Mouse (Mus musculus) thymus, postnatal 14 days (tissue): ENCODE measurements around the gene Ube2b.

Source experiments
- DNase-seq: peaks from one replicate; pipeline ENCODE4 v3.0.0; 2021

Gene Ube2b

DNA sequence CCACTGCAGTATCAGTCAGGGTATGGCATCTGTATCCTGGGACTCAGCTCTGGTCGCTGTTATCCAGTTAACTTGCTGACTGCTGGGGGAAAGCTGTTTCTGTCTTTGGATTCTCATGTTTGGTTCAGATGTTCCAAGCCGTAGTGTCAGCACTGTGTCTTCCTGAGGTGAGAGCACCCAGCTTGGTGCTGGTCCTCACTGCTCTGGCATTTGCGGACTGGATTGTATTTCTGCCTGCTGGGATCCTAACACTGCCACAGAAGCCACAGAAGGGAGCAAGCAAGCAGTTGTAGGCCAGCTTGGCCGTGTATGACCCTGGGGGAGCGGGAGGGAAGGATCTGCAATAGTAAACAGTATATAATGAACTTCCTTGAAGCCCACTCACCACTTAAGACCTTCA is 33.9 kb downstream of the Ube2b start:
- no peak for DNase-seq

DNA sequence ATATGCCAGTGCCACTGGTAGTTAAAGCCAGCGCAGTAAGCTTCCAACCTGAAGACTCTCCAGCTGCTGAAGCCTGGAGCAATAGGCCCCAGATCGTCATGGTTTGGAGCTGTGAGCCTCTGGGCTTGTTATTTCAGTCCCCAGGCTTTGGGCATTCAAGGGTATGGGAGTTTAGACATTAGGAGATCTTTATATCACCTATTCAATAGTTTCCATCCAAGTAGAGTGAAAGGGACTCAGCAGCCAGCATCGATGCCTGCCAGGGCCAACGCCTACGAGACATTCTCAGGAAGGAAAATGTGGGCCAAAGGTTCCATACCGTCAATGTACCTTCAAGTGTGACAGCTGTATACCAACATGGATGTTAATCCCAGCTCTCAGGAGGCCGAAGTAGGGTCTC is 38.3 kb downstream of the Ube2b start:
- DNase-seq: no peak

DNA sequence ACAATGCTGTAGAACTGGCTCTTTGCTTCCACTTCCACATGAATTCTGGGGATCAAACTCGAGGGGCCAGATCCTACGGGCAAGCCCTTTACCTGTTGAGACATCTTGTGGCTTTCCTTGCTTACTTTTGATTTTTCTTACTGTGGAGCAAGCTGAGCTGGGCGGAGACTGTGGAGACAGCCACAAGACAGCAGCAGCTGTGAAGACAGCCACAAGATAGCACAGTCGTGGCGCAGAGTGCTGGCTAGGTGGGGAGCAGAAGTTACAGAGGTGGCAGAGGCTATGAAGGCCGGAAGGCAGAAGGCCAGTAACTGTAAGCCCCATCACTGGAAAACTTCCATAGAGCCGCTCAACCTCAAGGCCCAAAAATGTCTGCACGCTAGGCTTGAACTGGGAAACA is 38.8 kb downstream of the Ube2b start:
- peak; percentile 76 for DNase-seq

DNA sequence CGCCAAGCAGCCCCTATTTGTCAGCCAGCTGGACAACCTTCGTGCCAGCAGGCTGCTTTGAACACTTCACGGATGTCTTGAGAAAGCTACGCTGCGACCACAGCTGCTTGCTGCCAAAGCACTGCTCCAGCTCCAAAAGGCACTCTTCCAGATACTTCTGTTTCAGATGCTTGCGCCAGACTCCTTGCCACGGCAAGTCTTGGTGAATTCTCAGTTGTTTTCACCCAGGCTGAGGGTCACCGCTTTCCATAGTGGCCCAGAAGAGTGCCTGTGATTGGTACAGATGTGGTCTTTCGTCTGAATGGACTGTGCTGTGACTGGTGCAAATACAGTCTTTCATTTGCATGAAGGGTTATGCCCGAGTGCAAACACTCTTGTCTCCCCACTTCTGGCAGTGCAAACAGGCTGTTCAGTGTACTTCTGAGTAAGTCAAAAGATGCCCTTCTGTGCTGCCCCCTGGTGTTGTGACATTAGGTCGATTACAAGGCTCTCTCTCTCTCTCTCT is 39.5 kb downstream of the Ube2b start:
- DNase-seq: peak; percentile 66

DNA sequence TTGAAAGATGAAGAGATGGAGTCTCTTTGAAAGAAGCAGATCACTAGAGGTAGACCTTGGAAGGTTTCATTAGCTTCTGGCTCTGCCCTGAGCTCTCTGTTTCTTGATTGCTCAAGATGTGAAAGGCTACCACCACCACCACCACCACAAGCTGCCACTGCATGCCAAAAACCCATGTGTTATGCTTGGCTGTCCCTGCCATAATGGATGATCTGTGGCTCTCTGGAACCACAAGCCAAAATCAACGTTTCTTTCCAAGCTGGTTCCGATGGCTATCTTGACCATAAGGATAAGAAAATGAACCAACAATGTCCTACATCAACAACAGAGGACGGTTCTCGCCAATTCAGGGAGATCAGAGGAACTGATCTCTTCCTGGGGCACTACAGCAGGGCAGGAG is 40.5 kb downstream of the Ube2b start:
- DNase-seq: no peak

DNA sequence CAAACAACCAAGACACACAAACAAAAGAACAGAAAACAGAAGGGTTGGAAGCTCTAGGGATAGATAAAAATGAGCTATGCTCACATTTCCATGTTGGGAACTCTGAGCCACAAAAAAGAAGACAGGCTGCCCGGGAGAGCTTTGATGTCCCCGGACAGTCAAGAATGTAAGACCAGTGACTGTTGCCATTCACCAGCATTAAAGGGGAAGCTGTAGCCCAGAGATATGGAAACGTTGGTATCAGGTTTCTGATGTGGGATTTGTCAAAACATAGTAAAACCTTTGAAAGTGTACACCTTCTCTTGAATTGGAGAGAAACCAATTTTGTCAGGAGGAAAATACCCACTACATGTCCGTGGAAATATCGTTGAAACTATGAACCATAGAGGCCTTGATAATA is 41.1 kb downstream of the Ube2b start:
- DNase-seq: no peak

DNA sequence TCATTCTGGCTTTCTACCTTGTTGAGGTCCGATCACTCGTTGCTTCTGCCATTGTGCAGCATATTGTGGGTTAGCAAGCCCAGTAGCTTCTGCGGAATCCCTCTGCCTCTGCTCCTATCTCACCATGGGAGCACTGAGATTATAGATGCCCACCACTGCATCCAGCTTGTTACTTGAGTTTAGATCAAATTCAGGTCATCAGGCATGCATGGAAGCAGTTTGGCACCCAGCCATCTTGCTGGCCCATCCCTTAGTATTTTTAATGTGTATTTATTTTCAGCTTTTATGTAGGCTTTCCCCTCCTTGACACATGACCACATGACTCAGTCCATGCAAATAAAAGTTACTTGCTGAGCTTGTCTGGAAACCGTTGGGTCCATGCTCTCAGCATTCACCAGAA is 42.8 kb downstream of the Ube2b start:
- no peak for DNase-seq

DNA sequence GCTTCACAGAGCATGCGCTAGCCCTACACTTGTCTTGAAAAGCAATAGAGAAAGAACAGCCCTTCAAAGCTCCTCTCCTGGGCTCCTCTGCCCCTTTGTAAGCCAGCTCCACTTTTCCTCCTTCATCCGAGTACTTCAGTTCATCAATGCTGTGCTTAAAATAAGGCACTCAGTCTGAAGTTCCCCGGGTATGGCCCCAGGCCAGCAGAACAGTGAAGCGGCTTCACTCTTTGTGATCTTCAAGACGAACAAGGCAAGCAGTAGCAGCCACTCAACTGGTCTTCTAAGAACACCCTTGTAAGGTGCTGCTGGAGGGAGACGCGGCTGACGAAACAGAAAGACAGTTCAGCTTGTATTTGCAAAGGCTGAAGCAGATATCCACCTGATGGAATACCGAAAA is 44.5 kb downstream of the Ube2b start:
- no peak for DNase-seq

DNA sequence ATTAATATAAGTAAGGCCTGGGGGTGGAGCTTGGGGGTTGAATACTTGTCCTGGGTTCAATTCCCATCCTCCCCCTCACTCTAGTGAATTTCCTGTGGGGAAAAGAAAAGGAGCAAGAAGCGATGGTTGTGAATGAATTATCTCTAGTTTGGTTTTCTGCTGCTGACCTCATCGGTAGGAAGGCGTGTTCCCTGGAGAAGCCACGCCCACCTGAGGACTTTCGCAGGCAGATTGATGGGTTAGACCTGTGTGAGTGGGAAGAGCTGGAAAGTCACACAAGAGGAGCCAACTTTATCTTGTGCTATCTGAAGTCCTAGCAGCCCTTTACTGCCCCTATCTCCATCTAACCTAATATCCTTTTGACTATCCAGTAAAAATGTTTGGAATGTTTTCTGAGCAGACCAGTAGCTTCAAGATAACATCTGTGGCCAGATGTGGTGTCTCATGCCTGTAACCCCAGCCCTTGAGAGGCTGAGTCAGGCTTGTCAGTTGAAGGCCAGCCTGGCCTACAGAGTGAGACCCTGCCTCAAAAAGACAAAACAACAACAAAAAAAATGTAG is 48.6 kb downstream of the Ube2b start:
- DNase-seq: peak; percentile 31

DNA sequence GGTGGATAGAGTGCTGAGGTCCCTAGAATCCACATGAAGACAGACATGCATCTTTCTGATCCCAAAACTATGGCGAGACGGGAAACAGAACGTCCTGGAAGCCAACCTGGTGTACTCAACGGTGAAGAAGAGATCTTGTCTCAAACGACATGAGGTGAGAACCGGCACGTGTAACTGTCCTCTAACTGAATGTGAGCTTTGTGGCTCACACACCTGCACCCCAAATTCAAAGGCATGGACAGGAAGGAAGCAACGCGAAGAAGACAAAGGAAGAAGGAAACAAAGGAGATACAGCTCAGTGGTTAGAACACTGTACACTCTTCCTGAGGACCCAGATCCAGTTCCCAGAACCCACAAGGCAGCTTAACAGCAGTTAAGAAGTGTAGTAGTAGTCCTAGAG is 50.6 kb downstream of the Ube2b start:
- peak; percentile 80 for DNase-seq

DNA sequence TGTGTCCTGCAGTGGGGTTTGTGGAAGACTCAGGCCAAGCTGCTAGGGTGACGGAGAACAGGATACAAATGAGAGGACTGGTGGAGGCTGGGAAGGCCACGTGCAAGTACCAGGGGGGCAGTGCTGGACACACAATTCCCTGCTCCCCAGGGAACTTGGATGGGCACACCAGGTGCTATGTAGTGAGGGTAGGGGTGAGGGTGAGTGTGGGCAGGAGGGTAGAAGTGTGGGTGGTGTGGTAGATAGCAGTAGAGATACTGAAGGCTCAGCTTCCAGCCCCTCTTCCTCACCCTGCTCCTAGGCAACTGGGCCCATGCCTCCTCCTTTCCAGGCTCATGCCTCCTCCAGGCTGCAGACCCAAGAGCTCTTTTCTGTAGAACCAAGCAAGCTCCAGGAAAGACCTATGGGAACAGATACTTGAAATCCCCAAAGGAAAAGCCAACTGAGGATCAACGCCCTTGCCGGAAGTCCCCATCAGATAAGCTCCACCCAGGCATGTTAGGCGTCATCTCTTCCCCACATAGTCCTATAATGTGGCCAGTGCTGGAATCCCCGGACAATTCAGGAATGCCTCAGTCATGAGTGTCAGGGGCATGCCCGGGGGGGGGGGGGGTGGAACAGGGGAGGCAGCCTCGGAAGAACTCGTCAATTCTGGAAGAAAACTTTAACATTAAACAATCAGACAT is 51.3 kb downstream of the Ube2b start:
- DNase-seq: peak; percentile 58

DNA sequence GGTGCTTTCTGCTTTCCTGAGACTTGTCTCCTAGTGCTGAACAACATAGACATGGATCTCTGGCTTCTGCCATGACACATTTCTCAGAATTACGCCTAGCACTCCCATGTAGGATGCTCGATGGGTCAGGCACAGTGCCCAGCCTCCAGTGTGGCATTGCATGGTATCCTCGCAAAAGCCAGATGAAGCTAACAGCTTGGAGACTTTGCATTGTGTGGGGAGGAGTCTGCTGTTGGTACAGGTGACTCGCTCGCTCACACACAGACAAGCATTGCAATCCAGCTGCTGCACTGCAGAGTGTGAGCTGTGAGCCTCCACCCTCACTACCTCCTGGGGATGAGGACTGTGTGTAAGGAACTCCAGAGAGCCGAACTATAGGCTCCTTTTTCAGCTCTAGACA is 54.4 kb downstream of the Ube2b start:
- peak; percentile 51 for DNase-seq

DNA sequence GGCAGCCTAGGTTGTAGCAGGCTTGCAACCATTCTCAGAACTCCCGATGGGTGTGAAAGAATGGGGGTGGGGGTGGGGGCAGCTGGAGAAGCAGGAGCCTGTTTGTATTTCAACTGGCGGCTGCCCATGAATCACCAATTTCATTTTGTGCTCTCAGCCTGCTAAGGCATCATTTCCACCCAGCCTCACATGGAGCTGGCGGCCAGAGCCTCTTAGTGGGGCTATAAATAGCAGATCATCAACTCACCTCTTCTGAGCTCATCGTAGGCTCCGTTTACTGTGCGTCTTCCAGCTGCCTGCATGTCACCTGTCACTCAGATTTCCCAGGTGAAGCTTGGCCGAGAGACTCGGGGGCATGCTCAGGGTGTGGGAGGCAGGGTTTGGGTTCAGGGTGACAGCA is 55.0 kb downstream of the Ube2b start:
- peak; percentile 48 for DNase-seq

DNA sequence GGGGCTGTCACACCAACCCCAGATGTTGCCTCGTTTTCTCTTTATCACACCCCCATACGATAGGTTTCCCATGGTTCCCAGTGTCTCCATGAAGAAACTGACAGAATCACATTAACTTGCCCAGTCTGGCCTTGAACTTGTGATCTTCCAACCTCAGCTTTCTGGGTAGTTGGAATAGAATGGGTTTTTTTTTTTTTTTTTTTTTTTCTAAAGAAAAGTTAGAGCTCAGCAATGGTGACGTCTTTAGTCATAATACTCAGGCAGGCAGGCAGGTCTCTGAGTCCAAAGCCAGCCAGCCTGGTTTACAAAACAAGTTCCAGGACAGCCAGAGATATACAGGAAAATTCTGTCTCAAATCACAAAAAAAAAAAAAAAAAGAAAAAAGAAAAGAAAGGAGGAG is 56.3 kb downstream of the Ube2b start:
- no peak for DNase-seq

DNA sequence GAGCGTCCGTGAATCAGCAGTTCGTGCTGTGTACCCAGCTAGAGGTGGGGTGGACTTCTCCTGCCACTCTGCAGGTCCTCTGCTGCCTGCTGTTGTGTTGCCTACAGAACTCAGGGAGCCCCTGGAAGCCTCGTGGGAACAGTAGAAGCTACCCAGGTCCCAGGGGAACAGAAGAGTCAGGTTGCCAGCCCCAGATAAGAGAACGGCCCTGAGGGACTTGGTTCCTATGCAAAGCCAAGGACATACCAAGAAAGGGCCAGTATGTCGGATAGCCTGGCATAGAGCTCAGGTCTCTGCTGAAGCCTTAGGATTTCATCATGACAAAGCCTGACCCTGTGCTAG is 57.1 kb downstream of the Ube2b start:
- peak; percentile 47 for DNase-seq

DNA sequence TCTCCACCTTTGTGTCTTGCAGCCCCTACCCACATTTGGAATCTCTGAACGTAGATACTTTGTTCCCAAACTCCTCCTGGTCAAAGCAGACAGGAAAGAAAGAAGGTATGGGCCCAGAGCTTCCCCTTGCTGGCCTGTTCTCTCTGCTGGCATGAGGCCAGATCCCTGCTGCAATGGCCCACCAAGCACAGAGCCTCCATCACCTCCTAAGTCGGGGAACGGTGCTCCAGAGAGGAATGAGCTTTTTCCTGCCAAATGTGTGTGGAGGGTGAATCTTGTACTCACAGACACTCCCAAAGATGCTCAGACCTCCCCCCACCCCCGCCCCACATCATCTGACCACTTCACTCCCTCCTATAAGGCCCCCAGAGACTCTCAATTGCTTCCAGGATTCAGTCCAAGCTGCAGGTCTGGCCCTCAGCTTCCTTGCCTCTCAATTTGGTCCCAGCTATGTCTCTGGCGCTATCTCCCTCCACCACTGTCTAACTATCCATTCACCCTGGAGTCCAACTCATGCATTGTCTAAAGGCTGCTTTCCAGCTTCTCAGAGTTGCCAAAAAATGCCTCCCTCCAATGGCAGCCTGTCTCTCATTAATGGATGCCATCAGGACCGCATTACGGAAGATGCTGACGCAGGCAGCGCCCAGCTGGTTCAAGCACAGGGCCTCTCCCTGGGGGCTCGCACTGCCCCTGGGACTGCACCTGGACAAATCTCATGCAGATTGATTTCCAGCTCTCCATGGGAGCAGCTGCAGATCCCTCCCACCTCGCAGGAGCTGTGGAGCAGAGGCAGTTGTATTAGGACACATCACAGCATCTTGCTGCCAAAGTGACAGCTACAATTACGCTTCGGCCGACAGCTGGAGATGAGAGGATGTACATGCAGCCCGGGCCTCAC is 57.7 kb downstream of the Ube2b start:
- DNase-seq: no peak

DNA sequence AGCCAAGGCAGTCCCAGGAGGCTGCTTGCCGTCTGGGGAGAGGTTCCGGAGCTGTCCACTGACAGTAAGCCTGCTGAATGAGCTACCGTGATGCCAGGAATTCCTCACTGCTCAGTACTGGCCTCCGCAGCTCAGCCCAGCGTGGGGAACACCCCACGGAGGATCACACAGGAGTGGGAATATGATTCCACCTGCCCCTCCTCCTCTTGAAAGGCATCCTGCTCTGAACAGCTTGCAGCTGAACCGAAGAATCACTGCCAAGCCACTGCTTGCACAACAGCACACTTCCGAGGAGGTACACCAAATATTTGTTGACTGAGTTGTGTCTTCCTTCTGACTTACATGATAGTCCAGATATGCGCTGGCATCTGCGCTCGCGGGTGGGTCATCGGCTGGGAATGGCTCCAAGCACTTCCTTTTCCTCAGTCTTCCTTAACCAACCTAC is 60.0 kb downstream of the Ube2b start:
- DNase-seq: no peak

DNA sequence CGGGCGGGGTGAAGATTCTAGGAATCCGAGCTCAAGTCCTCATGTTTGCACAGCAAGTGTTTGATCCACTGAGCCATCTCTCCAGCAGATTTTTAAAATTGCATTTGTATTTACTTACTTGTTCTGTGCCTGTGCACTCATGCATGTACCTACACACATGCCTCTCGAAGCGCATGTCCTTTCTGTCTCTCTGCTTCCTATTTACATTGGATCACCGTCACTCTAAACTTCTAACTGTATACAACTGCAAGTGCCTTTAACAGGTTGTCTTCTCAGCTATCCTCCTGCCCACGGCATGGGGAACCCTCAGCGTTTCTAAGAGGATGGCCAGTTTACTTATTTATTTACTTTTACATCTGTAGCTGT is 61.0 kb downstream of the Ube2b start:
- no peak for DNase-seq

DNA sequence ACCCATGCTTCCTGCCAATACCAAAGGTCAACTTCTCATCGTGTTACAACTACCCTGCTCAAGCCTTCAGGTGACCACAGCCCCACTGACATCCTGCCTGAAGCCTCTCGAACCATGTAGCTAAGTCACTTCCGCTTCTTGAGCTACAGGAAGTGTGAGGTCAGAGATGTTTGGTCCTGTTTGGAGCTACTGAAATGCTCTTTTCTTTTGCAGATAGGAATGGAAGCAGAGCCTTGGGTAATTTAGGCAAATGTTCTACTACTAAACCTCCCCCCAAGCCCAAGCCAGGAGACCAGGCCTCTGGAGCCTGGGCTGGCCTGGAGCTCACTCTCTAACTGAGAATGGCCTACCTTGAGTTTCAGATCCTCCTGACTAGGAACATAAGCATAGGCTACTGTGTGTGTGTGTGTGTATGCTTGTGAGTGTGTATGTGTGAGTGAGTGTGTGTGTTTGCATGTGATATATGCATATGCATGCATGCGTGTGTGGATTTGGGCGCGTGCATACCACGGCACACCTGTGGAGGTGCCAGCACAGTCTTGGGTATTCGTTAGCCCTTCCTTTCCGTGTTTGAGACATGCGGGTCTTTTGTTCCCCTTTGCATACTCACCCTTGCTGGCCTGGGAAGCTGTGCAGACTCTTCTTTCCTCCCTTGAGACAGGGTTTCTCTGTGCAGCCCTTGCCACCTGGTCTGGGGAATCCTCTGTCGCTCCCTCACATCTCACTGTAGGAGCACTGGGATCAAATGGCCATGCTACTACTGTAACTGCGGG is 61.6 kb downstream of the Ube2b start:
- DNase-seq: peak; percentile 54

DNA sequence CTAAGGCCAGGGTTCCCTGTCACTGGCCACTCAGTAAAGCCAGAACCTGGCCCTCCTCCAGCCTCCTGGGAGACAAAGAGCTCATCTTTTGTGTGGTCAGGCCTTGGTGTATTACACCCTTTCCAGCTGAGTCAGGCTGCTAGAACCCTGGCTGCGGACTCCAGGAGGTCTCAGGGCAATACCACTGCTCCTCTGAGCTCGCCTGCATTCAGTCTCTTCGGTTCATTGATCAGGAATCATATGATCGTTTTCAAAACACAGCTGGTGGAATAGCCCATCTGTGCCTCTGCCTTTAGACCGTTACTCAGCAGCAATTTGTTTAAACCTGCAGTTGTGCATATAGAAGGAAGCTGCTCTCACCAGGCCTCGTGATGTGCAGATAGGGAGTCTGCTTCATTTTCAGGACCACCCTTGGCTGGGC is 63.2 kb downstream of the Ube2b start:
- no peak for DNase-seq

DNA sequence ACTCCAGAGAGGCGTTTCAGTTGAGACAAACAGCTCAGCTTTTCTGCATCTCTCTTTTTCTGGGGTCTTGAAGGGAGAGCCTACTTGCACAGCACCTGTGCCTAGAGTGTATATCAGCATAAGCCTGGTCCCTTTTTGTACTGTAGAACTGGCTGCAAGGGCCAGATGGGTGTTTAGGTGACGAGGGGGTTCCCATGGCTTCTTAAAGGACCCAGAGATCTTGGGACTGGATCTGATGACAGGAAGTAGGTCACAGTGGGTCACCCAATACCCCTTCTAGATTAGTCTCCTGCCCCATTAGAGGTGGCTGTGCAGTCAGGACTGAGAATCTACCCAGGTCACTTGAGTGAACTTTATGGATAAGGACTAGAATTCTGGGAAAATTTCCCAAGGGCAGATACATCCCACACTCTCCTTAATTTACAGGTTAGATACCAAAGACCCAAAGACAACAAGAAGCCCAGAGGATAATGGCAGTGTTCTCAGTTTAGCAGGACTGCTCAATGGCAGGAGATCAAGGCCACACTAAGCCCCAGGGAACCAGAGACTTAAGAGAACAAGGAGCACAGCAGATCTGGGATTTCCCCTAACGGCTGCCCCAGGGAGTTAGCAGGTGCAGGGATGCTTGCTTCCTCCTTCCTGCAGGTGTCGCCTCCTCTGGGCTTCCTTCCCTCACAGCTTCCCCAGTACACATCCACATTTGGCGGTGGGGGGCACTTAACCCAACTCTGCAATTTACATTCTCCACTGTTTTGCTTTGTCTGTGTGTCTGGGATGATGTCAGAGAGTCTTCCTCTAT is 64.7 kb downstream of the Ube2b start:
- peak; percentile 82 for DNase-seq
